Mouse (Mus musculus) forebrain, postnatal 0 days (tissue): Measurements from ENCODE around the gene Serinc4. TPM values are rescaled to one million over a fixed set of nuclear protein-coding genes. Genes with fewer than 3 reads are reported as not detected.

Experiments used
- ATAC-seq: fragments of 200-750 bp; cut with Nextera tagmentation; 2 replicates; pipeline ENCODE4 v1.8.0; 2017; ENCODE audit warnings: mild to moderate bottlenecking, moderate library complexity
- DNase-seq: peaks from one replicate; pipeline ENCODE4 v3.0.0-alpha.2; 2015
- H3K27ac ChIP-seq: fragments of 300-500 bp; sonication (generic); 2 replicates; pipeline ENCODE4 v1.5.1; 2014; ENCODE audit warnings: low read depth, mild to moderate bottlenecking, antibody characterized with exemption, low read length, moderate library complexity, mixed read lengths
- H3K27me3 ChIP-seq: fragments of 300-500 bp; sonication (generic); 2 replicates; pipeline ENCODE4 v1.6.1; 2014; ENCODE audit warnings: mild to moderate bottlenecking, low read length, mixed read lengths; ENCODE audit not compliant: insufficient read depth
- H3K36me3 ChIP-seq: fragments of 300-500 bp; sonication (generic); 2 replicates; pipeline ENCODE4 v1.6.1; 2014; ENCODE audit warnings: mild to moderate bottlenecking, moderate library complexity; ENCODE audit not compliant: insufficient read depth
- H3K4me1 ChIP-seq: fragments of 300-500 bp; sonication (generic); 2 replicates; pipeline ENCODE4 v1.6.1; 2014; ENCODE audit warnings: antibody characterized with exemption; ENCODE audit not compliant: insufficient read depth
- H3K4me2 ChIP-seq: fragments of 300-500 bp; sonication (generic); 2 replicates; pipeline ENCODE4 v1.6.1; 2014; ENCODE audit warnings: low read depth, mild to moderate bottlenecking, moderate library complexity
- H3K4me3 ChIP-seq: fragments of 300-500 bp; sonication (generic); 2 replicates; pipeline ENCODE4 v1.5.1; 2014; ENCODE audit warnings: low read depth, low read length, mixed read lengths
- H3K9ac ChIP-seq: fragments of 300-500 bp; sonication (generic); 2 replicates; pipeline ENCODE4 v1.6.1; 2014; ENCODE audit warnings: mild to moderate bottlenecking
- H3K9me3 ChIP-seq: fragments of 300-500 bp; sonication (generic); 2 replicates; pipeline ENCODE4 v1.6.1; 2016; ENCODE audit warnings: low read length
- CTCF ChIP-seq: sonication (generic); IDR thresholded peaks from 2 replicates; pipeline ENCODE4 v1.5.1; 2016; ENCODE audit warnings: antibody characterized with exemption, control low read depth, low read depth
- WGBS: fragments of 180-500 bp; shearing (Covaris S2); extraction: QIAGEN DNeasy Blood & Tissue Kit; methylation state at CpG from one replicate; pipeline ENCODE4 v1.1.7; 2014; 5-methylcytosine and 5-hydroxymethylcytosine counted together
- polyA plus RNA-seq: library from polyadenylated mRNA; unstranded; fragments of >200 nt; fragmentation: Nextera tagmentation; extraction: Ambion mirVana; gene quantifications from 2 replicates; pipeline ENCODE4 v1.2.1, GENCODE M21; 2015
- total RNA-seq: library from RNA; depleted of rRNA; stranded (reverse); fragments of >200 nt; gene quantifications from 2 replicates; pipeline ENCODE4 v1.2.3, GENCODE M21; 2014

The Serinc4 gene
- total and polyA plus RNA-seq, 2 experiments from 2014 or later, result 1.8 to 6.2 TPM

DNA sequence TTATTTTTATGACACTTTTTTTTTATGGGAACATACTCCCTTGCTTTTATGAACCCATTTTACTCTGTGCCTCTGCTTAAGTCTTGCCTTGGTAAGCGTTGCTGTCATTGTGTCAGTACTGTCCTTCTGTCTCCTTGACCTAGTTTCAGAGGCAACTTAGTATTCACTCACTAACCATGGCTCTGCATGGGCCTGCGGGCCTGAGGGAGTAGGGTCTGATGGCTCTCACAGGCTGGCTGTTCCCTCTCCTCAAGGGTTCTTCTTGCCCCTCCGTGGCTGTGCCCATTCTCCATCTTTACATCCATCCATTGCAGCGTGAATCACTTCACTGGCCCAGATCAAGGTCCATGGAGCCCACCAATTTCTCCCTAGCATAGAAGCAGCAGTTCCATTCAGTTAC is 10.1 kb downstream of the Serinc4 start:
- Histone ChIP-seq H3K9me3 (no peaks in the 10 kb centered on the region), H3K9ac (no peak overlapping the region), H3K4me3 (no peak overlapping the region), H3K4me1 (peaks cover 14% of the 10 kb centered on the region), H3K4me2 (no peak overlapping the region), H3K36me3 (peaks cover 5% of the 10 kb centered on the region; the same call in 1 of the 2 replicates), H3K27ac (no peak overlapping the region), H3K27me3 (peaks cover 7% of the 10 kb centered on the region)
- ATAC-seq (no peak), DNase-seq (no peak)
- no peak for TF ChIP-seq CTCF
- WGBS, result 82% methylated on average over 4 of the region's 4 CpGs

DNA sequence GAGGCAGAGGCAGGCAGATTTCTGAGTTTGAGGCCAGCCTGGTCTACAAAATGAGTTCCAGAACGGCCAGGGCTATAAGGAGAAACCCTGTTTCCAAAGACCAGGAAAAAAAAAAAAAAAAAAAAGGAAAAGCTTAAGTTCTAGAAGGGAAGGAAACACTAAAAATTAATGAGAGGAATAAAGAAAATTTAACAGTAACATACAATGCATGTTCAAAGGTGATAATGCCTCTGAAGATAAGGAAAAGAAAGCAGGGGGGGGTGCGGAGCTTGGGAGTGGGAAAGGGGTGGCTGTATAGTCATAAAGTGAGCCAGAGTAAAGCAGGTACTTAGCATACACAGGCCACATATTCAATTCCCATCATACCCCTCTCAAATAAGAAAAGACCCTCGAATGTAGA is 11.5 kb downstream of the Serinc4 start:
- H3K27me3 ChIP-seq, result peaks cover 7% of the 10 kb centered on the region
- H3K4me1 ChIP-seq, result peaks cover 10% of the 10 kb centered on the region
- H3K27ac ChIP-seq, result no peak overlapping the region
- ATAC-seq, result no peak
- WGBS, result 88% methylated on average over 3 of the region's 3 CpGs
- H3K4me3 ChIP-seq, result no peak overlapping the region
- TF ChIP-seq CTCF, result no peak
- no peak overlapping the region for H3K4me2 ChIP-seq
- H3K9ac ChIP-seq, result no peak overlapping the region
- no peak for DNase-seq
- H3K36me3 ChIP-seq, result no peaks in the 10 kb centered on the region
- H3K9me3 ChIP-seq, result no peaks in the 10 kb centered on the region

DNA sequence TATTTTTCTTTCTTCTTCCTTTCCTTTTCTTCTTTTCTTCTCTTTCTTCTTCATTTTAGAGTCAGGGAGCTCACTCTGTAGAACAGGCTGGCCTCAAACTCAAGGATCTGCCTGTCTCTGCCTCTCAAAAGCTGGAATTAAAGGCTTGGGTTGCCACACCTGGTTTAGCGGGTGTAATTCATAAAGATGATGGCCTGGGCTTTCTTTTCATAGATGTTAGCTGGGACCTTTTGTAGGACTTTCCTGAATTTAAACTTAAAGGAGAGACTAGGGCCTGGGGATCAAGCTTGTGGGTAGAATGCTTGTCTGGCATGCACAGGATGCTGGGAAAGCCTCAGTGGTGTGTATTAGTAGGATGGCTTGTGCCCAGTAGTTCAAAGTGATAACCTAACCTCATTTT is 12.4 kb downstream of the Serinc4 start, which contains the start of gene Ell3:
Gene Ell3, minus strand, starts transcription at position 101 of the 400 bp plus-strand sequence.
- WGBS, result 88% methylated on average over 1 of the region's 1 CpGs
- H3K9me3 ChIP-seq, result no peaks in the 10 kb centered on the region

DNA sequence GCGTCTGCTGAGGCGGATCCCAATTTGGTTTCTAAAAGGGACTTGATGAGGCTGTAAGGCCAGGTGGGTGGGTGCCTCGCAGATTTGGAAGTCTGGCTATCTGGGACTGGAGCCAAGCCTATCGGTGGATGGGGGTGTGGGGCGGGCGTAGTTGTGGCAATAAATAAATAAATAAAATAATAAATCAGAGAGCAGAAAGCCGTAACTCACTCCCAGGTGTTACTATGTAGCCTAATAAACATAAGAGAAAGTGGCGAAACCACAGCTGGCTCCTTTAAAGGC is 13.6 kb downstream of the Serinc4 start:
- H3K9ac ChIP-seq, result peak overlapping the region; percentile 22; the same call in 1 of the 2 replicates
- H3K4me1 ChIP-seq, result peaks cover 10% of the 10 kb centered on the region
- H3K4me3 ChIP-seq, result no peak overlapping the region
- no peak for DNase-seq
- H3K27ac ChIP-seq, result no peak overlapping the region
- no peak for TF ChIP-seq CTCF
- WGBS, result 11% methylated on average over 8 of the region's 8 CpGs
- H3K27me3 ChIP-seq, result peaks cover 7% of the 10 kb centered on the region
- peak overlapping the region; percentile 49 for H3K4me2 ChIP-seq
- H3K36me3 ChIP-seq, result peaks cover 18% of the 10 kb centered on the region
- ATAC-seq, result no peak
- H3K9me3 ChIP-seq, result no peaks in the 10 kb centered on the region

More for the DNA sequence above, 12.4 kb downstream of the Serinc4 start, which contains the start of gene Ell3:
- Histone ChIP-seq H3K36me3 (peaks cover 7% of the 10 kb centered on the region), H3K9ac (no peak within 1 kb of the TSS), H3K4me1 (peaks cover 10% of the 10 kb centered on the region), H3K27me3 (peaks cover 7% of the 10 kb centered on the region), H3K4me3 (no peak within 1 kb of the TSS), H3K4me2 (peak within 1 kb of the TSS; percentile 49; the same call in 1 of the 2 replicates), H3K27ac (no peak within 1 kb of the TSS)
- no peak for DNase-seq
- TF ChIP-seq CTCF, result no peak
- no peak for ATAC-seq

DNA sequence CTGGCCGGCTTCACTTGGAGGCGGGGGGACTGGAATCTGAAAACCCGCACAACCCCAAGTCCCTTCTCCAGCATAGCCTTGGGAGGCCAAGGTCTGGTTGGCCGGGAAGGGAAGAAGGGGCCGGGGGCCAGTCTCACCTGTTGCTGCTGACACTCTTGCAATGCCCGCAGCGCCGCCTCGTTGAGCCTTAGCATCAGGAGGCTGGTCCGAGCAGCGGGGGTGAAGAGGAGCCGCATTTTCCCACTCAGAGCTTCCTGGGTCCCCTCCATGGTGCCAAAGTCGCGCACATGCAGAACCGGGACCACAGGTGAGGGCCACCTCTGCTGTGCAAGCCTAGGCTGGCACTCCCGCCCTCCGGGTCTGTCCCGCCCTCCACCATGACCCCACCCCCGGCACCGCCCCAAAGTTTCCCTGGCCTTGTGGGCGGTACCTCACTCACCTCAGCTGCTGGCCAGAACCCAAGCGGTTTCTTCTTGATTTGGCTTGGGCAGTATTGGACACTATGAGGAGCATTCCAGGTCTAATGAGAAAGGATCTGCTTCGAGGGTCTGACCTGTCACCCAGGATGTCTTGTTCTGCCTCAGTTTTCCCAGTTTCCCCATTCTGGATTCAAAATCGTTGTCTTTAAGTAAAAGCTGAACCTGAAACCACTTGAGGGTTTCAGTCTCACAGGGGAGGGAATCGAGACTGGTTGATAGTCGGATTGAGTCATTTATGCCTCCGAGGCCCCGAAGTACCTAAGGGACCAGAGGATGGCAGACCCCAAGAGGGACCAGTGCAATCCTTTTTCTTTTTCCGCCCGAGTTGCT is 14.1 kb downstream of the Serinc4 start:
- ATAC-seq, result no peak
- DNase-seq, result no peak
- TF ChIP-seq CTCF, result no peak

DNA sequence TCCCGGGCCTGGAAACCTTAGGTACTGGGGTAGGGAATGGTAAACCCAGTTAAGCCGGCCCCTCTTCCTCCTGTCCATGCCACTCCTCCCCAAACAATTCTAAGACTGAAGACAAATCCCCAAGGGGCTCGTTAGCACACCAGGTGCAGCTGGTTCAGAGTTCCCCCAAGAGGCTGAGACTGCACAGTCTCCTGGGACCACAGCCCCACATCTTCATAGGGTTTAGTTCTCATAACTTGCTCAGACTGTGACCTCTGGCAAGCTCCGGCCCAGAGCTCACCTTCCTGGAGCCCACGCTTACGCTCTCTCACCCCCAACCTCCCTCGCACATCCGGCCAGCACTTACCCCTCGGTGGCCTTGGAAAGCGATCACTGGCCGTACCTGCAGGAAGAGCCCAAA is 14.8 kb downstream of the Serinc4 start:
- Histone ChIP-seq H3K27me3 (peaks cover 7% of the 10 kb centered on the region), H3K27ac (no peak overlapping the region), H3K9me3 (no peaks in the 10 kb centered on the region), H3K4me1 (peaks cover 10% of the 10 kb centered on the region), H3K4me2 (peak overlapping the region; percentile 49), H3K9ac (no peak overlapping the region), H3K36me3 (peaks cover 31% of the 10 kb centered on the region), H3K4me3 (no peak overlapping the region)
- ATAC-seq (no peak), DNase-seq (no peak)
- WGBS, result 11% methylated on average over 11 of the region's 11 CpGs
- no peak for TF ChIP-seq CTCF

More for the DNA sequence above, 14.1 kb downstream of the Serinc4 start:
- peaks cover 24% of the 10 kb centered on the region for H3K36me3 ChIP-seq
- H3K4me1 ChIP-seq, result peaks cover 10% of the 10 kb centered on the region
- H3K4me3 ChIP-seq, result peak overlapping the region; percentile 24
- H3K9ac ChIP-seq, result peak overlapping the region; percentile 22; the same call in 1 of the 2 replicates
- H3K9me3 ChIP-seq, result no peaks in the 10 kb centered on the region
- H3K27me3 ChIP-seq, result peaks cover 7% of the 10 kb centered on the region
- 2% methylated on average over 30 of the region's 30 CpGs for WGBS
- peak overlapping the region; percentile 49 for H3K4me2 ChIP-seq
- no peak overlapping the region for H3K27ac ChIP-seq

DNA sequence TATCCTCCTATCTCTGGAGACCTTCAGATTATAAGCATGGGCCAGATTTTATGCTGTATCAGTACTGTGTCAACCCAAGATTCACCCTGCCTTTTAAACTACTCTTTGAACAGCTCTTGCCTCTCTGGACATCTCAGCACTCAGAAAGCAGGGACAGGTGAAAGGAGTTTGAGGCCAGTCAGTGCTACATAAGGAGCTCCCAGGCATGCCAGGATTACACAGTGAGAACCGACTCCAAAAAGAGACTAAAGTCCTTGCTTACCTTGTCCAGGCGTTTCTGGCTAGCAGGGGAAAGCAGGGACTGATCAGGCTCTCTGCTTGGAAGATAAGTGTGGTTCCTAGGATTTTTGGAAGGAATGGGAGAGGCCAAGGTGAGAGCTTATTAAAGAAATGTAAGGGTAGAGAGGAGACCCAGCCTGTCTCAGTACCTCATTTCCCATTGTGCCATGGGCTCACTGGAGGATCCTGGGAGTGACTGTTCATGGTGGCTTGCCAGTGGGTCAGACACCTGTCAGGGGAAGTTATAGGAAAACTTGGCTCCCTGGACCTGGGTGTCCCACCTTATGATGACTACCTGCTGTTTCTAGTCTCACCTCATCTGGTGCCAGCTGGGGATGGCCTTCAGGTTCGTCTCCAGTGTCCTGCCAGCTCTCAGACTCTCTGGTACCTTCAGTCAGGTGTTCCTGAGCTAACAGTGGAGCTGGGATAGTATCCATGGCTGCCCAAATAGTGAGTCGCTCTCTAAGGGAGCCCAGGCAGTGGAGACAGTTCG is 15.6 kb downstream of the Serinc4 start:
- no peak for DNase-seq
- no peak for ATAC-seq
- Histone ChIP-seq H3K27me3 (peaks cover 7% of the 10 kb centered on the region), H3K9me3 (no peaks in the 10 kb centered on the region), H3K4me3 (no peak overlapping the region), H3K27ac (no peak overlapping the region), H3K4me2 (no peak overlapping the region), H3K36me3 (peaks cover 32% of the 10 kb centered on the region), H3K9ac (no peak overlapping the region), H3K4me1 (peaks cover 10% of the 10 kb centered on the region)
- TF ChIP-seq CTCF, result no peak
- WGBS, result 56% methylated on average over 5 of the region's 5 CpGs
